Mouse (Mus musculus): Measurements from ENCODE around the gene Zfp729a.
"Not testable (repeated sequence)": the region's sequence is repeated elsewhere in the genome, so short reads cannot be mapped to it uniquely, and the experiment has no call there.

Gene Zfp729a

DNA sequence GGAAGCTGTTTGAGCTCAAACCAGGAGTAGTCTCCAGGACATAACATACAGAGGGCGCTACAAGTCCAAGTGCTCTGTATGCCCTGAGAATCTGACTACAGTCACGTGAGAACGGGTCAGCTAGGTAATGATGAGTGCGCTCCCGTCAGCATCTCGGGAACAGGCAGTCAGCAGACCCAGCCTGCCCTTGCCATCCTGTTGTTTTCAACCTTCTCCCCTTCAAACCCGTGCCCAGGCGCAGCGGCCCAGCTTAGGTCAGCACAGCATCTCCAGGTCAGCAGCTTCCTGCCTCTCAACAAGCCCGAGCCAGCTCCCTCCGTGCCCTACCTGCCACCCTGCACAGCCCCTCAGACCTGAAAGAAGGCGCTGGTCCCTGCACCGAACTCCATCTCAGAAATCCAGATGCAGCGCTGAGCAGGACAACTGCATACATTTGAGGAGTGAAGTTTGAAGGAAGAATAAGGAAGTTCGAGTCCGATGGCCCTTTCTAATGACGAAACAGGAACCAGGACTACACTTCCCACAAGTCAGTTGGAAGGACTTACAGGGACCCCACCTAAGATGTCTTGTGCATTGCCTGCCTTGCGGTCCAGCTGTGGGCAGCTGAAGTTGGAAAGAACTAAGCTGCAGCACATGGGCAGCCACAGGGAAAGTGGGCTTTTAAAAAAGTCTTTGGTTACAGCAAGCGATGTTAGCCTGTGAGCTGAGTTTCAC lies at the start of gene Zfp729a, which contains the start of gene Gm49345:
Gene Zfp729a, minus strand, starts transcription at position 498 of the 714 bp plus-strand sequence.
Gene Gm49345, minus strand, starts transcription at position 476 of the 714 bp plus-strand sequence.
- DNase-seq (ENCODE audit: low spot score) = peak; percentile 87

DNA sequence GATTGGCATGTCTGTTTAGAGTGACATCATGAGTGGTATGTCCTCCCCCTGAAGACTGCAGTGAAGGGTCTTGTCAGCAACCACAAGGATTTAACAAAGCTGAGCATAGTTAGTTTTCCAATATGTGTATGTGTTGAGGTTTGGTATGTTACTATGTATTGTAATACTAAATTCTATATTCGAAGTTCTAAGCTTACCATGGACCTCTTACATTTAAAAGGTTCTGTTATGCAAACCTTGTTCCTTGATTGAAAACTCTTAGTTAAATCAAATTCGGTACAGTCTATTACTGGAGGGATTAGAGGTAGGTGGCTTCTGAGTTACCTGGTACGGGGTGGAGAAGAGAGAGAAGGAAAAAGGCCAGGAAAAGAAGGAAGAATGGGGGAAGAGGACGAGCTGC lies 49.4 kb upstream of the Zfp729a start, which contains the start of gene Zfp738:
Gene Zfp738, minus strand, starts transcription at position 101 of the 400 bp plus-strand sequence.
- DNase-seq (ENCODE audit: low spot score) = no peak

DNA sequence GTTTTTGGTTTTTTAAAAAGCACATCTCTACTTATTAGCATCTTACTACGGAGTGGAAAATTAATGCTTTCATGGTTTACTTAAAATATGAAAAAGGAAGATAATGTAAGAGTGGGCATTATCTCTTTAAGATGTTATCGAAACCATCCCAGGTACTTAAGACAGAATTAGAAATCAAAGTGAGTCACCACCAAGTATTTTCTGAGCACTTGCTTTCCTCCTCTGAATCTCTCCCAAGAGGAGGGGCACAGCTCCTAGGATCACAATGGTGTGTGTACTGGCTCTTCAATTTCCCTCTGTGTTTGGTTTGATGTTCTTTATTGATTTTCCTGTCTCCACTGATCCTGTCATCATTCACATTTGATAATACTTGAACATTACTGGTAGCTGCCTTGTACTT lies 46.2 kb upstream of the Zfp729a start:
- not testable (repeated sequence) for DNase-seq (ENCODE audit: low spot score)

DNA sequence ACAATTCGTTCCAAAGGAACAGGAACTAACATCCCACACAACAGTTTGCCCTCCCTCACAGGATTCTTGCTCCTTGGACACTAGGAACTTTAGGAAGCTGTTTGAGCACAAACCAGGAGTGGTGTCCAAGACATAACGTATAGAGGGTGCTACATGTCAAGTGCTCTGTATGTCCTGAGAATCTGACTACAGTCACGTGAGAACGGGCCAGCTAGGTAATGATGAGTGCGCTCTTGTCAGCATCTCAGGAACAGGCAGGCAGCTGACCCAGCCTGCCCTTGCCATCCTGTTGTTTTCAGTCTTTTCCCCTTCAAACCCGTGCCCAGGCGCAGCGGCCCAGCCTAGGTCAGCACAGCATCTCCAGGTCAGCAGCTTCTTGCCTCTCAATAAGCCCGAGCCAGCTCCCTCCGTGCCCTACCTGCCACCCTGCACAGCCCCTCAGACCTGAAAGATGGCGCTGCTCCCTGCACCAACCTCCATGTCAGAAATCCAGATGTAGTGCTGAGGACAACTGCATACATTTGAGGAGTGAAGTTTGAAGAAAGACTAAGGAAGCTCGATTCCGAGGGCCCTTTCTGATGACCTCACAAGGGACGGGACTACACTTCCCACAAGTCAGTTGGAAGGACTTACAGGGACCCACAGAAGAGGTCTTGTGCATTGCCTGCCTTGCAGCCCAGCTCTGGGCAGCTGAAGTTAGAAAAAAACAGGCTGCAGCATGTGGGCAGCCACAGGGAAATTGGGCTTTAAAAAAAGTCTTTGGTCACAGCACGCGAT lies 45.6 kb upstream of the Zfp729a start:
- peak; percentile 84 for DNase-seq (ENCODE audit: low spot score)

DNA sequence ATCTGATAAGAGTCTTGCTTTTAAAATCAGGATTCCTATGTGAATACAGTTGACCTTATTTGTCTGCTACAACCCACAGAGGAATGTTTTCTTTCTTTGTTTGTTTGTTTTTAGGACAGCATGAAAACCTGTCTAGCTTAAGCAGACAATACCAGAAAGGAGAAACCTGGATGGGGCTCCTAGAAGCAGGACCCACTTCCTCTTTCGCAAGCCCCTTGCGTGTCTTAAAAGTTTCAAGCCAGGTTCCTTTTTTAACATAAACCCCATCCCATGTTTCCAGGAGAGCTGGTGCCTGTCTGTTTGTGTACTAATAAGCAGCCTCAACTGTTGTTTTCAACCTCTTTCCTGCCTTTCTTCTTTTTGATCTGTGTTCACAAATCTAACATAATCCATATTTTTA lies 37.3 kb upstream of the Zfp729a start:
- DNase-seq (ENCODE audit: low spot score) = no peak

DNA sequence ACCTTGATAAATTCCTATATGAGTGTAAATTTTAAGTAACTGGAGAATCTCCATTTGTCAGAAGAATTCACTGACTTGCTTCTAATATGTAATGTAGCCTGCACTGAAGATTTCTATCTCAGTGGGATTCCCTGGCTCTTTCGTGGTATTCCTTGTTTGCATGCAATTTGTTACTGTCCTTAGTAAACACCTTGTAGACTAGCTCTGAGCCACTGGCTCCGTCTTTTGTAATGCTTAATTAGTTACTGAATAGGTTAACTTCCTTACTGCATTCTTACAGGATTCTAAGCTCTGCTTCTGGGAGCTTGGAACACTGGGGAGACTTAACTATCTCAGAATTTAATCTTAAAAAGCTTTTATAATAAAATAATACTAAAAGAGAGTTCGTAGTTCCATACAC lies 14.9 kb upstream of the Zfp729a start:
- no peak for DNase-seq (ENCODE audit: low spot score)

DNA sequence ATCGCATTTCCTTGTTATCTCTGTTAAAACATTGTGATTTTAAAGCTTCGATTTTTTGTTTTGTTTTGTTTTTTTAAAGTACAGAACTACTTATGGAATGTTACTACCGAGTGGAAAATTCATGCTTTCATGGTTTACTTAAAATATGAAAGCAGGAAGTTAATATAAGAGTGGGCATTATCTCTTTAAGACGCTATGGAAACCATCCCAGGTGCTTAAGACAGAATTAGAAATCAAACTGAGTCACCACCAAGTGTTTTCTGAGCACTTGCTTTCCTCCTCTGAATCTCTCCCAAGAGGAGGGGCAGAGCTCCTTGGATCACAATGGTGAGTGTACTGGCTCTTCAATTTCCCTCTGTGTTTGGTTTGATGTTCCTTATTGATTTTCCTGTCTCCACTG lies 27.5 kb downstream of the Zfp729a start:
- DNase-seq (ENCODE audit: low spot score) = no peak

DNA sequence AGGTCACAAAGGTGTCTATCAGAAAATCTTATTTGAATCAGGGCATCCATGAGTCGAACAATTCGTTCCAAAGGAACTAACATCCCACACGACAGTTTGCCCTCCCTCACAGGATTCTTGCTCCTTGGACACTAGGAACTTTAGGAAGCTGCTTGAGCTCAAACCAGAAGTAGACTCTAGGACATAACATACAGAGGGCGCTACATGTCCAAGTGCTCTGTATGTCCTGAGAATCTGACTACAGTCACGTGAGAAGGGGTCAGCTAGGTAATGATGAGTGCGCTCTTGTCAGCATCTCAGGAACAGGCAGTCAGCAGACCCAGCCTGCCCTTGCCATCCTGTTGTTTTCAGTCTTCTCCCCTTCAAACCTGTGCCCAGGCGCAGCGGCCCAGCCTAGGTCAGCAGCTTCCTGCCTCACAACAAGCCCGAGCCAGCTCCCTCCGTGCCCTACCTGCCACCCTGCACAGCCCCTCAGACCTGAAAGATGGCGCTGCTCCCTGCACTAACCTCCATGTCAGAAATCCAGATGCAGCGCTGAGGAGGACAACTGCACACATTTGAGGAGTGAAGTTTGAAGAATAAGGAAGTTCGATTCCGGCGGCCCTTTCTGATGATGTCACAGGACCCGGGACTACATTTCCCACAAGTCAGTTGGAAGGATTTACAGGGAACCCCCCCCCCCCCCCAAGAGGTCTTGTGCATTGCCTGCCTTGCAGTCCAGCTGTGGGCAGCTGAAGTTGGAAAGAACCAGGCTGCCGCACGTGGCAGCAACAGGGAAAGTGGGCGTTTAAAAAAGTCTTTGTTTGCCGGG lies 28.3 kb downstream of the Zfp729a start, which contains the start of gene Zfp729b:
Gene Zfp729b, minus strand, starts transcription at position 642 of the 811 bp plus-strand sequence.
- DNase-seq (ENCODE audit: low spot score) = peak; percentile 87

DNA sequence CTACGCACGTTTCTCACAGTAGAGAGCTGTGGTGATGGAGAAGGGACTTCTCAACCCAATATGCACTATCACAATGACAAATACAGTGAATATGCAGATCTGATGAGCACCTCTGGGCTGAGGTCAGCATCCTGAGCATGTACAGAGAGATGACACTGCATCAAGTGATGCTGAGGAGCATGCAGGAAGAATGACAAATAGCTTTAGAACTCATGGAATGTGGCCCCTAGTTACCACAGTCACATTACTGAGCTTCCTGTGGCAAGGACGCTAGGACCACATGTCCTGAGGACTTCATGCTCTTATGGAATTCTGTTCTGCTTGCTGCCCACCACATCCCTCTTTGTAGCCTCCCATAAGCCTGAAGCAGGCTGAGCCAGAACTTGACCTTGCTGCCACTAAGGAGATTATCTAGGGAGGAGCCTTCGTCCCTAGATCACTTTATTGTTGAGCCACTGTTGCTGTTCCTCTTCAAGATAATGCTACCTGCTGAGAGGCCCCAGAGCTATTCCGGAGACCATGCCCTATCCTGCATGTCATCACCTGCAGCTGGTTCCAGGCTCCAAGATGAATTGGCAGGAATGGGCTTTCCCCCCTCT lies 64.9 kb downstream of the Zfp729a start:
- DNase-seq (ENCODE audit: low spot score) = no peak

All from testis, postnatal 14 days (tissue).